12 mouse cellular contexts compared by ENCODE assay signal in genomic region chr12:112126931-112127635, GRCm38 (mm10). TPM values are rescaled to one million over a fixed set of nuclear protein-coding genes. Genes with fewer than 3 reads are reported as not detected.
DNase-seq lines count a peak whose midpoint lies in the region; ATAC-seq and TF ChIP-seq lines count a peak whose summit lies in the region.
"Had no signal": no experiment of that assay in that cellular context is flagged by ENCODE, and none has a peak within 500 bp of the region (broad histone marks: within the 10 kb centered on the region; RNA-seq: fewer than 3 reads in every experiment).

No protein-coding gene starts in this region.

- peaks cover 5% of the 10 kb centered on the region for H3K4me1 ChIP-seq in forebrain, postnatal 0 days (ENCODE audit: insufficient read depth)
- H3K4me1 ChIP-seq in forebrain, embryonic 12.5 days, result peaks cover 23% of the 10 kb centered on the region
- H3K4me1 ChIP-seq in limb, embryonic 11.5 days (ENCODE audit: control insufficient read depth, insufficient read depth, low read length), result peaks cover 3% of the 10 kb centered on the region; the same call in 1 of the 2 replicates
- peaks cover 28% of the 10 kb centered on the region for H3K4me1 ChIP-seq in limb, embryonic 10.5 days
- peaks cover 6% of the 10 kb centered on the region for H3K4me1 ChIP-seq in ES-Bruce4 (ENCODE audit: control insufficient read depth, insufficient read depth, low read length)

- H3K4me3 ChIP-seq in forebrain, postnatal 0 days (ENCODE audit: low read depth, low read length), result no peak overlapping the region
- no peak overlapping the region for H3K4me3 ChIP-seq in forebrain, embryonic 12.5 days (replicated peaks)
- H3K4me3 ChIP-seq in limb, embryonic 11.5 days (ENCODE audit: low read depth, low read length), result no peak overlapping the region
- H3K4me3 ChIP-seq in limb, embryonic 10.5 days, result no peak overlapping the region
- H3K4me3 ChIP-seq in ES-Bruce4 (ENCODE audit: low read depth, low read length), result no peak overlapping the region
- H3K4me3 ChIP-seq: neural tube, embryonic 12.5 days had no signal

- no peak overlapping the region for H3K27ac ChIP-seq in forebrain, postnatal 0 days (ENCODE audit: low read depth, low read length)
- no peak overlapping the region for H3K27ac ChIP-seq in forebrain, embryonic 12.5 days
- no peak overlapping the region for H3K27ac ChIP-seq in limb, embryonic 11.5 days (replicated peaks; ENCODE audit: low read depth, low read length)
- no peak overlapping the region for H3K27ac ChIP-seq in limb, embryonic 10.5 days
- no peak overlapping the region for H3K27ac ChIP-seq in ES-Bruce4 (ENCODE audit: insufficient read depth, low read length)
- H3K27ac ChIP-seq: neural tube, embryonic 12.5 days had no signal

- TF ChIP-seq POLR2A in ES-Bruce4 (IDR thresholded peaks at IDR 0.05; ENCODE audit: insufficient read depth, low read length), result no peak

- TF ChIP-seq EP300 in ES-Bruce4 (IDR thresholded peaks at IDR 0.05; ENCODE audit: insufficient read depth, low read depth, low read length), result no peak

- H3K27me3 ChIP-seq in forebrain, postnatal 0 days (ENCODE audit: insufficient read depth, low read length), result peaks cover 6% of the 10 kb centered on the region; the same call in 1 of the 2 replicates
- peaks cover 54% of the 10 kb centered on the region for H3K27me3 ChIP-seq in forebrain, embryonic 12.5 days
- peaks cover 22% of the 10 kb centered on the region for H3K27me3 ChIP-seq in limb, embryonic 11.5 days (ENCODE audit: control insufficient read depth, insufficient read depth, low read length)
- peaks cover 47% of the 10 kb centered on the region for H3K27me3 ChIP-seq in limb, embryonic 10.5 days (ENCODE audit: low read depth, poor library complexity, severe bottlenecking)
- H3K27me3 ChIP-seq in ES-Bruce4 (ENCODE audit: control insufficient read depth, insufficient read depth, low read length, poor library complexity, severe bottlenecking), result 0 out of 2 replicates have a peak, but pooled peaks cover 3% of the 10 kb centered on the region

- 67% methylated on average over 14 of the region's 14 CpGs for WGBS in forebrain, postnatal 0 days
- 66% methylated on average over 14 of the region's 14 CpGs for WGBS in forebrain, embryonic 12.5 days
- WGBS in limb, embryonic 11.5 days, result 63% methylated on average over 14 of the region's 14 CpGs
- WGBS in limb, embryonic 10.5 days, result 69% methylated on average over 14 of the region's 14 CpGs

- H3K9me3 ChIP-seq in forebrain, postnatal 0 days (ENCODE audit: low read length), result no peaks in the 10 kb centered on the region
- H3K9me3 ChIP-seq in forebrain, embryonic 12.5 days, result no peaks in the 10 kb centered on the region
- H3K9me3 ChIP-seq in limb, embryonic 11.5 days (ENCODE audit: control insufficient read depth, low read length), result no peaks in the 10 kb centered on the region
- H3K9me3 ChIP-seq in limb, embryonic 10.5 days (replicated peaks), result no peaks in the 10 kb centered on the region
- H3K9me3 ChIP-seq in ES-Bruce4 (replicated peaks; ENCODE audit: control insufficient read depth, insufficient read depth, low read length, poor library complexity, severe bottlenecking), result no peaks in the 10 kb centered on the region
- H3K9me3 ChIP-seq: neural tube, embryonic 12.5 days had no signal

- DNase-seq in forebrain, postnatal 0 days, result no peak
- DNase-seq in limb, embryonic 11.5 days (ENCODE audit: low spot score), result peak; percentile 29
- DNase-seq in limb, embryonic 10.5 days (ENCODE audit: low spot score), result no peak
- DNase-seq in induced T-regulatory cell, adult 2 months (ENCODE audit: low read depth), result peak; percentile 27
- DNase-seq in cerebellum, adult 18-20 months, result no peak
- DNase-seq in cerebellum, postnatal 14 days, result no peak
- DNase-seq: cerebellum, adult 2 months; midbrain, embryonic 14.5 days; right cerebral cortex, adult 18-20 months had no signal

- H3K9ac ChIP-seq in forebrain, postnatal 0 days, result no peak overlapping the region
- H3K9ac ChIP-seq in forebrain, embryonic 12.5 days, result no peak overlapping the region
- H3K9ac ChIP-seq in limb, embryonic 11.5 days (ENCODE audit: low read length), result no peak overlapping the region
- H3K9ac ChIP-seq in ES-Bruce4 (ENCODE audit: low read depth, poor library complexity, severe bottlenecking), result no peak overlapping the region
- H3K9ac ChIP-seq: neural tube, embryonic 12.5 days had no signal

- ATAC-seq in forebrain, postnatal 0 days, result no peak
- ATAC-seq in forebrain, embryonic 12.5 days (ENCODE audit: low FRiP score), result no peak
- ATAC-seq in limb, embryonic 11.5 days (ENCODE audit: insufficient number of reproducible peaks, low FRiP score, low TSS enrichment, low read depth), result no peak

- H3K4me2 ChIP-seq in forebrain, postnatal 0 days (ENCODE audit: low read depth), result no peak overlapping the region
- H3K4me2 ChIP-seq in forebrain, embryonic 12.5 days, result no peak overlapping the region
- no peak overlapping the region for H3K4me2 ChIP-seq in limb, embryonic 11.5 days (ENCODE audit: low read depth, severe bottlenecking)
- H3K4me2 ChIP-seq: neural tube, embryonic 12.5 days had no signal

- peak; percentile 21 for TF ChIP-seq CTCF in forebrain, postnatal 0 days (IDR thresholded peaks at IDR 0.05; ENCODE audit: low read depth)
- TF ChIP-seq CTCF in ES-Bruce4 (IDR thresholded peaks at IDR 0.05; ENCODE audit: low read depth, low read length), result peak; percentile 51

- H3K36me3 ChIP-seq in forebrain, postnatal 0 days (ENCODE audit: insufficient read depth), result no peaks in the 10 kb centered on the region
- H3K36me3 ChIP-seq in forebrain, embryonic 12.5 days (replicated peaks), result no peaks in the 10 kb centered on the region
- no peaks in the 10 kb centered on the region for H3K36me3 ChIP-seq in limb, embryonic 11.5 days (ENCODE audit: control insufficient read depth, insufficient read depth, low read length)
- no peaks in the 10 kb centered on the region for H3K36me3 ChIP-seq in limb, embryonic 10.5 days
- no peaks in the 10 kb centered on the region for H3K36me3 ChIP-seq in ES-Bruce4 (ENCODE audit: control insufficient read depth, insufficient read depth, low read length, poor library complexity, severe bottlenecking)
- H3K36me3 ChIP-seq: neural tube, embryonic 12.5 days had no signal

RNA-seq across cellular contexts. Expression of gene Kif26a, which starts 18.9 kb away (rescaled TPM):
- 50.4 and 55.1 TPM in 2 replicates for total RNA-seq in forebrain, postnatal 0 days (2014; rRNA removed)
- 5.0 and 6.2 TPM in 2 replicates for polyA plus RNA-seq in forebrain, postnatal 0 days (2015; fragmentation: Nextera tagmentation; extraction: Ambion mirVana)
- polyA plus RNA-seq in forebrain, embryonic 12.5 days (2016; fragmentation: Nextera tagmentation; extraction: Ambion mirVana), result 11.8 and 14.0 TPM in 2 replicates
- polyA plus RNA-seq in limb, embryonic 11.5 days (2014; fragmentation: Nextera tagmentation; extraction: Ambion mirVana), result 2.8 and 3.5 TPM in 2 replicates
- polyA plus RNA-seq in limb, embryonic 10.5 days (2016; fragmentation: Nextera tagmentation; extraction: Ambion mirVana), result 2.8 and 3.9 TPM in 2 replicates
- polyA plus RNA-seq in ES-Bruce4 (2011; ENCODE audit: insufficient read depth, insufficient read length, low read depth, missing spikeins), result 3.6 and 3.9 TPM in 2 replicates

RNA-seq across cellular contexts. Expression of gene Aspg, which starts 20.6 kb away (rescaled TPM):
- 2.9 and 3.9 TPM in 2 replicates for total RNA-seq in forebrain, postnatal 0 days (2014; rRNA removed)
- polyA plus RNA-seq in forebrain, postnatal 0 days (2015; fragmentation: Nextera tagmentation; extraction: Ambion mirVana), result 0.52 and 1.3 TPM in 2 replicates
- polyA plus RNA-seq in forebrain, embryonic 12.5 days (2016; fragmentation: Nextera tagmentation; extraction: Ambion mirVana), result 0.23 and 0.59 TPM in 2 replicates
- polyA plus RNA-seq in limb, embryonic 11.5 days (2014; fragmentation: Nextera tagmentation; extraction: Ambion mirVana), result 1.6 and 2.0 TPM in 2 replicates
- polyA plus RNA-seq in limb, embryonic 10.5 days (2016; fragmentation: Nextera tagmentation; extraction: Ambion mirVana), result 1.2 and 2.2 TPM in 2 replicates
- 7.0 and 7.7 TPM in 2 replicates for polyA plus RNA-seq in ES-Bruce4 (2011; ENCODE audit: insufficient read depth, insufficient read length, low read depth, missing spikeins)
- polyA plus RNA-seq: midbrain, embryonic 14.5 days had no signal

Comparison
In these comparisons a context has a peak if more than half of its experiments do, and no peak if none do; other contexts are left out.
1. DNase-seq: peak in limb, embryonic 11.5 days (single experiment) and induced T-regulatory cell, adult 2 months (single experiment); none in forebrain, postnatal 0 days (single experiment), limb, embryonic 10.5 days (single experiment), cerebellum, adult 18-20 months (0 of 2) and cerebellum, postnatal 14 days (0 of 2).